In the genomic region with DNA sequence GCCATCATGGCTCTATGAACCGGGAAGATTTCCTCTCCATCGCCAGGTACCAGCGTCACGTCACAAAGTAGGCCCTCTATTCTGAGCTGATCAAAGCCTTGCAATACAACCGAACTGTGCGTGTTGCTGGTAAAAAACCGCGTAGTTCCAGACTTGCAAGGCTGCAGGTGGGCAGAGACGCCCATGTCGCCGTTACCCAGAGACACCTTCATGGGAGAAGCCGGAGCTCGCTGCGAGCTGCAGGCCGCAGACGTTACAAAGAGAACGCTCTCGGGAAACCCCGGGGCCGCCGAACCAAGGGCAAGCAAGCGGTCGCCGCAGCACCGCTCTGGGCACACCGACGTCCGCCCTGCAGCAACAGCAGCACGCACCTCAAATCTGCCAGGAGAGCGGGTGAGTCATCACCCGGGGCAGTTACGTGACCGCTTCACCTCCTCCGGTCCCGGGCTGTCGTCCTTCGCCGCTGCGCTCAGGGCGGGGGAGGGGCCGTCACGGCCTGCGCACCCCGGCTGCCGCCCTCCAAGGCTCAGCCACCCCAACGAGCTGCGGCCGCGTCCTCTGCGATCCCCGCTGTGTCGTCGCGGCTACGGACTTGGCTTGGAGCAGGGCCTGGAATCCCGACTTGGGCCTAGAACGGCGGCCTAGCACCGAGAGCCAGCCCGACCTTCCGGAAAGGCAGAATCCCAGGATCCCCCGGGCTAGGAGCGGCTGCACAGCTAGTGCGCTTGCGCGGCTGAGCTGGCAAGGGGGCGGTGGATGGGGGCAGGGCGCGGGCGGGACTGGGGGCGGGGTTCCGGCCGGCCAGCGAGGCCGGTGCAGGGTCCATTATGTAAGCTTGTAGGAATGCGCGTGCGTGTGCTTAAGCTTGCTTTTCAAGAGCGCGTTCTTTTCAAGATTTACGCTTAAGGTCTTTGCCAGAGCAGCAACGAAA, we compare ENCODE assay signal across 8 mouse cellular contexts. TPM values are rescaled to one million over a fixed set of nuclear protein-coding genes. Genes with fewer than 3 reads are reported as not detected.
DNase-seq lines count a peak whose midpoint lies in the region; ATAC-seq lines count a peak whose summit lies in the region.

TSS of gene Gm26566 (plus strand) at position 15 of the 931 bp plus-strand sequence.
TSS of gene Klhl9 (minus strand) at position 675 of the 931 bp plus-strand sequence.

- peaks cover 27% of the 10 kb centered on the region for H3K4me1 ChIP-seq in hindbrain, embryonic 13.5 days (replicated peaks)

- no peaks in the 10 kb centered on the region for H3K9me3 ChIP-seq in hindbrain, embryonic 13.5 days

- H3K36me3 ChIP-seq in hindbrain, embryonic 13.5 days = peaks cover 14% of the 10 kb centered on the region

- peak; percentile 98 for DNase-seq in NIH3T3 (ENCODE audit: low read depth)
- DNase-seq in cerebellum, postnatal 10 days = peak; percentile 97 to 98
- peak; percentile 79 to 88 for DNase-seq in frontal cortex, postnatal 10 days (ENCODE audit: low spot score in 2 of 2)
- DNase-seq in layer of hippocampus, postnatal 25 days (ENCODE audit: extremely low spot score in 1 of 2, low spot score in 1 of 2) = peak; percentile 83 to 89
- DNase-seq in lung, postnatal 25 days (ENCODE audit: low spot score) = peak; percentile 91
- DNase-seq in retina, embryonic 14.5 days (ENCODE audit: low spot score) = peak; percentile 96
- DNase-seq in thymus, postnatal 4 days = peak; percentile 92

- H3K27ac ChIP-seq in hindbrain, embryonic 13.5 days = peak within 1 kb of the TSS; percentile 96

- H3K27me3 ChIP-seq in hindbrain, embryonic 13.5 days = no peaks in the 10 kb centered on the region

- H3K4me2 ChIP-seq in hindbrain, embryonic 13.5 days = peak within 1 kb of the TSS; percentile 91

- peak; percentile 99 for ATAC-seq in hindbrain, embryonic 13.5 days (ENCODE audit: low FRiP score)

- WGBS in hindbrain, embryonic 13.5 days = under 1% methylated on average over 71 of the region's 82 CpGs

- H3K9ac ChIP-seq in hindbrain, embryonic 13.5 days = peak within 1 kb of the TSS; percentile 94

- H3K4me3 ChIP-seq in hindbrain, embryonic 13.5 days = peak within 1 kb of the TSS; percentile 71

RNA-seq across cellular contexts. Expression of gene Gm26566, which starts in this region (rescaled TPM):
- 1.6 and 2.6 TPM in 2 replicates for polyA plus RNA-seq in hindbrain, embryonic 13.5 days (2015; fragmentation: Nextera tagmentation; extraction: Ambion mirVana)
- 1 to 10 TPM; 1.4 to 1.8 TPM for total RNA-seq in layer of hippocampus, postnatal 25 days (2021)

RNA-seq across cellular contexts. Expression of gene Klhl9, which starts in this region (rescaled TPM):
- polyA plus RNA-seq in hindbrain, embryonic 13.5 days (2015; fragmentation: Nextera tagmentation; extraction: Ambion mirVana) = 129 and 130 TPM in 2 replicates
- 100 to 1,000 TPM; 105 to 109 TPM for total RNA-seq in layer of hippocampus, postnatal 25 days (2021)

Comparison
In these comparisons a context has a peak if more than half of its experiments do, and no peak if none do; other contexts are left out.
1. Peak in every context shown above with its lines: DNase-seq, ATAC-seq, H3K4me3 ChIP-seq and H3K27ac ChIP-seq.